Mouse (Mus musculus) spleen, adult 12 weeks (tissue): ENCODE data around the gene 1700057G04Rik.

Experiments used
- DNase-seq: peaks from one replicate; pipeline ENCODE4 v3.0.0; 2022; ENCODE audit warnings: low spot score

Gene 1700057G04Rik

GRCm38 (mm10) chr9:92309077-92309476 lies at the start of gene 1700057G04Rik:
Gene 1700057G04Rik (plus strand): TSS chr9:92309377.
- DNase-seq, result no peak

GRCm38 (mm10) chr9:92260481-92261159 lies 48.6 kb upstream of the 1700057G04Rik start:
- DNase-seq, result no peak

GRCm38 (mm10) chr9:92265719-92266118 lies 43.5 kb upstream of the 1700057G04Rik start:
- no peak for DNase-seq

- no peak for DNase-seq
These were observed 42.5 kb upstream of the 1700057G04Rik start for GRCm38 (mm10) chr9:92266558-92267171.

- DNase-seq, result no peak
These were observed 41.4 kb upstream of the 1700057G04Rik start for GRCm38 (mm10) chr9:92267732-92268131.

GRCm38 (mm10) chr9:92269829-92270404 lies 39.3 kb upstream of the 1700057G04Rik start:
- DNase-seq, result no peak

- DNase-seq, result no peak
These were observed 38.2 kb upstream of the 1700057G04Rik start for GRCm38 (mm10) chr9:92270927-92271326.

GRCm38 (mm10) chr9:92272650-92273049 lies 36.5 kb upstream of the 1700057G04Rik start:
- no peak for DNase-seq

- no peak for DNase-seq
These were observed 35.9 kb upstream of the 1700057G04Rik start for GRCm38 (mm10) chr9:92273271-92273670.

- DNase-seq, result no peak
These were observed 35.0 kb upstream of the 1700057G04Rik start for GRCm38 (mm10) chr9:92273956-92274762.

- DNase-seq, result no peak
These were observed 33.5 kb upstream of the 1700057G04Rik start, which contains the start of gene Plscr2 for GRCm38 (mm10) chr9:92275486-92276207. Gene Plscr2 (plus strand): TSS chr9:92275602.

- no peak for DNase-seq
These were observed 32.8 kb upstream of the 1700057G04Rik start for GRCm38 (mm10) chr9:92276360-92276759.

- no peak for DNase-seq
These were observed 29.1 kb upstream of the 1700057G04Rik start for GRCm38 (mm10) chr9:92280048-92280447.

- no peak for DNase-seq
These were observed 26.5 kb upstream of the 1700057G04Rik start for GRCm38 (mm10) chr9:92282563-92283171.

GRCm38 (mm10) chr9:92289675-92290074 lies 19.5 kb upstream of the 1700057G04Rik start:
- DNase-seq, result no peak

GRCm38 (mm10) chr9:92292169-92292568 lies 17.0 kb upstream of the 1700057G04Rik start:
- DNase-seq, result no peak

GRCm38 (mm10) chr9:92292922-92293321 lies 16.3 kb upstream of the 1700057G04Rik start:
- DNase-seq, result no peak

- no peak for DNase-seq
These were observed 15.3 kb upstream of the 1700057G04Rik start for GRCm38 (mm10) chr9:92293560-92294548.

GRCm38 (mm10) chr9:92298288-92298687 lies 10.9 kb upstream of the 1700057G04Rik start:
- DNase-seq, result no peak

GRCm38 (mm10) chr9:92301213-92301612 lies 8.0 kb upstream of the 1700057G04Rik start:
- no peak for DNase-seq
